Mouse (Mus musculus): ENCODE results near the gene Tspan33. TPM values are rescaled to one million over a fixed set of nuclear protein-coding genes. Genes with fewer than 3 reads are reported as not detected.

Gene Tspan33
- polyA plus RNA-seq, 1 experiment, result 175 TPM

GRCm38 (mm10) chr6:29721890-29722289, 27.9 kb downstream of the Tspan33 start:
- no peak overlapping the region for H3K27ac ChIP-seq (ENCODE audit: control insufficient read depth, insufficient read depth, low read depth, low read length, poor library complexity)
- 59% methylated on average over 2 of the region's 2 CpGs for WGBS
- no peak overlapping the region for H3K4me3 ChIP-seq (replicated peaks; ENCODE audit: control insufficient read depth, low read depth, low read length)
- H3K4me1 ChIP-seq (ENCODE audit: control insufficient read depth, insufficient read depth, low read length), result no peaks in the 10 kb centered on the region
- TF ChIP-seq POLR2A (IDR thresholded peaks at IDR 0.05; ENCODE audit: borderline replicate concordance, control insufficient read depth, low read depth, low read length) (no peak), CTCF (IDR thresholded peaks at IDR 0.05; ENCODE audit: control insufficient read depth, insufficient read depth, low read length) (no peak)

DNA sequence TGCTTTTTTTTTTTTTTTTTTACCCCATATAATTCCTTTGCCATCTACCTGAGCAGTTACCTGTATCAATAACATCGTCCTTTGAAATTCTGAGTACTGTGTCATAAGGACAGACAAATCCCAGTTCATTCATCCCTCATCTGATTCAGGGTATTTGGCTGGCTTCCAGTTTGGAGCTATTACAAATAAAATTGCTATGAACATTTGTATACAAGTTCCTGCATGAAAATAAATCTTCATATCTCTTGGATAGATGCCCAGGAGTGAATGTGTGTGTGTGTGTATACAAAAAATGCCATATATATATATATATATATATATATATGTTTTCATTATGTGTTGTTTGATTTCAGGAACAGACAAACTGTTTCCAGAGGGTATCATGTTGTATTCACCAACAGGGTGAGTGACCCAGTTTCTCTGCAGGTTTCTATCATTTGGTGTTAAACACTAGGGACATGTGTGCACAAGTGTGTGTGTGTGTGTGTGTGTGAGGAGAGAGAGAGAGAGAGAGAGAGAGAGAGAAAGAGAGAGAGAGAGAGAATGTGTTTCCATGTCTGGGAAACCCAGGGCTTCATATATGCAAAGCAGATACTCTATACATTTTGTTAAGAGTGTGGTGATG, 32.7 kb downstream of the Tspan33 start:
- 77% methylated on average over 1 of the region's 1 CpGs for WGBS
- TF ChIP-seq POLR2A (IDR thresholded peaks at IDR 0.05; ENCODE audit: borderline replicate concordance, control insufficient read depth, low read depth, low read length) (no peak), CTCF (IDR thresholded peaks at IDR 0.05; ENCODE audit: control insufficient read depth, insufficient read depth, low read length) (no peak)
- Histone ChIP-seq H3K27ac (ENCODE audit: control insufficient read depth, insufficient read depth, low read depth, low read length, poor library complexity) (no peak overlapping the region), H3K4me1 (ENCODE audit: control insufficient read depth, insufficient read depth, low read length) (no peaks in the 10 kb centered on the region), H3K4me3 (replicated peaks; ENCODE audit: control insufficient read depth, low read depth, low read length) (no peak overlapping the region)

DNA sequence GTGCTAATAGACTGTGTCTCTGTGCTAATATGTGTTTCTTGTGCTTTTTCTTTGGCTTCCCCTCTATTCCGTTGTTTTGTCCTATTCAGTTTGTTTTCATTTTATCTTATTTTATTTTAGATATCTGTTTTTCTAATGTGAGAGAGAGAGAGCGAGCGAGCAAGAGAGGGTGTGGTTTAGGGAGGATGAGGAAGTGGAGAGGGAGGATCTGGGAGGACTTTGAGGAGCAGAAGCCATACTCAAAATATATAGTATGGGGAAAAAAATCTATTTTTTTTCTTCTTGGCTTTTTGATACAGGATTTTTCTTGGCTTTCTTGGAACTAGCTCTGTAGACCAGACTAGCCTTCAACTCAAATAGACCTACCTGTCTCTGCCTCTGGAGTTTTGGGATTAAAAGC, 34.0 kb downstream of the Tspan33 start:
- no peak overlapping the region for H3K4me3 ChIP-seq (replicated peaks; ENCODE audit: control insufficient read depth, low read depth, low read length)
- WGBS, result 62% methylated on average over 3 of the region's 3 CpGs
- no peak for TF ChIP-seq CTCF (IDR thresholded peaks at IDR 0.05; ENCODE audit: control insufficient read depth, insufficient read depth, low read length)
- no peak for TF ChIP-seq POLR2A (IDR thresholded peaks at IDR 0.05; ENCODE audit: borderline replicate concordance, control insufficient read depth, low read depth, low read length)
- no peak overlapping the region for H3K27ac ChIP-seq (ENCODE audit: control insufficient read depth, insufficient read depth, low read depth, low read length, poor library complexity)
- H3K4me1 ChIP-seq (ENCODE audit: control insufficient read depth, insufficient read depth, low read length), result no peaks in the 10 kb centered on the region

- Histone ChIP-seq H3K4me3 (replicated peaks; ENCODE audit: control insufficient read depth, low read depth, low read length) (no peak overlapping the region), H3K27ac (ENCODE audit: control insufficient read depth, insufficient read depth, low read depth, low read length, poor library complexity) (no peak overlapping the region), H3K4me1 (ENCODE audit: control insufficient read depth, insufficient read depth, low read length) (no peaks in the 10 kb centered on the region)
- 45% methylated on average over 1 of the region's 1 CpGs for WGBS
- TF ChIP-seq POLR2A (IDR thresholded peaks at IDR 0.05; ENCODE audit: borderline replicate concordance, control insufficient read depth, low read depth, low read length) (no peak), CTCF (IDR thresholded peaks at IDR 0.05; ENCODE audit: control insufficient read depth, insufficient read depth, low read length) (no peak)
Measured at GRCm38 (mm10) chr6:29729491-29729890, 35.5 kb downstream of the Tspan33 start.

DNA sequence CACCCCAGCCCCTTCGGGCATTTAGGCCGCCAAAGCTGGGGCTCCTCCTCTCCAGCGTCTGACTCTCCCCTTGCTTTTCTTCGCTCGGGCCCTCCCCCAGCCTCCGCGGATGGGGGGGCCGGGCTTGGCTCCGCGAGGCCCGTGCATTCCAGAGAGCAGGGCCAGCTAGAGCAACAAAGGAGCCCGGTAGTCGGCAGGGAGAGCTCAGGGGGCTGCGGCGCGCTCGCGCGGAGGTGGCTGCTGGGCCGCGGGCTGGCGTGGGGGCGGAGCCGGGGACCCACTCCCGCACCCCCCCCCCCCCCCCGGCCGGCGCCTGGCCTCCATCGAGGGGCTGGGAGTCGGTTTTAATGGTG, 41.3 kb downstream of the Tspan33 start, which contains the start of gene Smo:
Gene Smo, plus strand, starts transcription at position 168 of the 353 bp plus-strand sequence.
- TF ChIP-seq CTCF (IDR thresholded peaks at IDR 0.05; ENCODE audit: control insufficient read depth, insufficient read depth, low read length) (no peak), POLR2A (IDR thresholded peaks at IDR 0.05; ENCODE audit: borderline replicate concordance, control insufficient read depth, low read depth, low read length) (no peak)
- under 1% methylated on average over 30 of the region's 30 CpGs for WGBS
- H3K27ac ChIP-seq (ENCODE audit: control insufficient read depth, insufficient read depth, low read depth, low read length, poor library complexity), result peak within 1 kb of the TSS; percentile 6; the same call in 1 of the 2 replicates
- H3K4me1 ChIP-seq (ENCODE audit: control insufficient read depth, insufficient read depth, low read length), result no peaks in the 10 kb centered on the region
- H3K4me3 ChIP-seq (replicated peaks; ENCODE audit: control insufficient read depth, low read depth, low read length), result peak within 1 kb of the TSS; percentile 42

DNA sequence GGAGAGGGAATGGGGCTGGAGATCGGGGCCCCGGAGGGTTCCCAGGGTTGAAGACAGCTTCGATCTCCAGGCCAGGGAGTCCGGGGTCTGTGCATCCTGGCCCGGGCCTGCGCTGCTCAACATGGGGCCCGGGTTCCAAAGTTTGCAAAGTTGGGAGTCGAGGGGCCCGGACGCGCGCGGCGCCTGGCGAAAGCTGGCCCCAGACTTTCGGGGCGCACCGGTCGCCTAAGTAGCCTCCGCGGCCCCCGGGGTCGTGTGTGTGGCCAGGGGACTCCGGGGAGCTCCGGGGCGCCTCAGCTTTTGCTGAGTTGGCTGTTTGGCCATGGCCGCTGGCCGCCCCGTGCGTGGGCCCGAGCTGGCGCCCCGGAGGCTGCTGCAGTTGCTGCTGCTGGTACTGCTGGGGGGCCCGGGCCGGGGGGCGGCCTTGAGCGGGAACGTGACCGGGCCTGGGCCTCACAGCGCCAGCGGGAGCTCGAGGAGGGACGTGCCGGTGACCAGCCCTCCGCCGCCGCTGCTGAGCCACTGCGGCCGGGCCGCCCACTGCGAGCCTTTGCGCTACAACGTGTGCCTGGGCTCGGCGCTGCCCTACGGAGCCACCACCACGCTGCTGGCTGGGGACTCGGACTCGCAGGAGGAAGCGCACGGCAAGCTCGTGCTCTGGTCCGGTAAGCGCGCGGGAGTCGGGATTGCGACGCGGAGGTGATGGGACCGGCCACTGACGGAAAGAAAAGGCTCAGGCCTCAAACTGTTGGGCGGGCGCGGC, 41.8 kb downstream of the Tspan33 start:
- H3K27ac ChIP-seq (ENCODE audit: control insufficient read depth, insufficient read depth, low read depth, low read length, poor library complexity), result peak overlapping the region; percentile 6; the same call in 1 of the 2 replicates
- no peaks in the 10 kb centered on the region for H3K4me1 ChIP-seq (ENCODE audit: control insufficient read depth, insufficient read depth, low read length)
- H3K4me3 ChIP-seq (replicated peaks; ENCODE audit: control insufficient read depth, low read depth, low read length), result peak overlapping the region; percentile 42
- WGBS, result under 1% methylated on average over 75 of the region's 75 CpGs
- TF ChIP-seq CTCF (IDR thresholded peaks at IDR 0.05; ENCODE audit: control insufficient read depth, insufficient read depth, low read length) (no peak), POLR2A (IDR thresholded peaks at IDR 0.05; ENCODE audit: borderline replicate concordance, control insufficient read depth, low read depth, low read length) (peak; percentile 45; the same call in 1 of the 2 replicates)

DNA sequence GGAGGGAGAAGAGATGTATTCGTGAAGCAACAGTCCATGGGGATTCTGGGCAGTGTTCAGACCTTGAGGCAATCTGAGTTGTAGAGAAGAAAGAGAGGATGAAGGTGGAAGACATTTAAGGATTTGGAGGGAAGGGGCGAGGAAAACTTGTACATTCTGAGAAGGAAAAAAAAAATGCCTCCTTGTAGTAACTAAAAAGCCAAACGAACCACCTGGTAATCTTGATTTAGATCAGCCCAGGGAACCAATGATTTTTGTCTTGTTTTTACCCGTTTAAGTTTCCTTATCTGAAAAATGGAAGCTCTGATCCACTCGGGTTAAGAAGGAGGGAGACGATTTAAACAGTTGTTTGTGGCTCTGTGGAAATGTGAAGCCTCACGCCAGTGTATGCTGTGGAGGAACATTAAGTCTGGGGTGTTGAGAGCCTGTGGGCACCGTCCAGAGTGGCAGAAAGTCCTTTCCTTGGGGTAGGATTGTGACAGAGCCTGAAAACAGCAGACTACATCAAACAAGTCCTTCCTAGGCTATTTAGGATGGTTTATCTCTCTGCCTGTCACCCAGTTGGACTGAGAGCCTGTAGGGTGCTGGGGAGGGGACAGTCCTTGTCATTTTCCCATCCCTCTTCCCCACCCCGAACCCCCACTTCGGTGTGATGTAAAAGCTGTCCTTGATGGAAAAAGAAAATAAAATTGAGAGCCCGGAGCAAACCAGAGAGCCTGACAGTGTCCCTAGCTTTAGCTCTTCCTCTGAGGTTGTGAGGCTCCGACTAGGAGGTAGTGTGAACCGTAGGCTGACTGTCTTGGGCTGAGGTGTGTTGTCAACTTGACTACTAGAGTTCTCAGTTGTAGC, 42.8 kb downstream of the Tspan33 start:
- H3K4me1 ChIP-seq (ENCODE audit: control insufficient read depth, insufficient read depth, low read length), result no peaks in the 10 kb centered on the region
- H3K27ac ChIP-seq (ENCODE audit: control insufficient read depth, insufficient read depth, low read depth, low read length, poor library complexity), result no peak overlapping the region
- 17% methylated on average over 13 of the region's 13 CpGs for WGBS
- no peak overlapping the region for H3K4me3 ChIP-seq (replicated peaks; ENCODE audit: control insufficient read depth, low read depth, low read length)
- TF ChIP-seq POLR2A (IDR thresholded peaks at IDR 0.05; ENCODE audit: borderline replicate concordance, control insufficient read depth, low read depth, low read length) (no peak), CTCF (IDR thresholded peaks at IDR 0.05; ENCODE audit: control insufficient read depth, insufficient read depth, low read length) (no peak)

All from bone marrow, adult 2 months (tissue).